Mouse (Mus musculus): ENCODE results near the gene Sephs2.
A peak's percentile ranks its signal among the peaks of the same experiment; 100 is the strongest.

- TF ChIP-seq CTCF (IDR thresholded peaks at IDR 0.05; ENCODE audit: extremely low read depth, insufficient read length, insufficient replicate concordance, low read depth, low read length) (peak; percentile 44; the same call in 1 of the 2 replicates), POLR2A (IDR thresholded peaks at IDR 0.05; ENCODE audit: low read depth, low read length) (no peak)
Measured at GRCm38 (mm10) chr7:127322085-127322484, 48.2 kb upstream of the Sephs2 start.

Data from small intestine, adult 2 months (tissue).